Mouse (Mus musculus) thymus, adult 2 months (tissue): ENCODE results near the gene Ros1.

Source experiments
- CTCF ChIP-seq: fragments of 200-500 bp; IDR thresholded peaks from 2 replicates; pipeline ENCODE4 v1.5.1; 2012; ENCODE audit warnings: mild to moderate bottlenecking, control low read depth, low read length, moderate library complexity, borderline replicate concordance; ENCODE audit not compliant: control insufficient read depth, poor library complexity, insufficient read depth; ENCODE audit errors: extremely low read depth
- POLR2A ChIP-seq: fragments of 200-500 bp; IDR thresholded peaks from 2 replicates; pipeline ENCODE4 v1.6.1; 2012; ENCODE audit warnings: mild to moderate bottlenecking, low read length, control low read depth, moderate library complexity; ENCODE audit not compliant: control insufficient read depth, poor library complexity, insufficient read depth; ENCODE audit errors: extremely low read depth

DNA sequence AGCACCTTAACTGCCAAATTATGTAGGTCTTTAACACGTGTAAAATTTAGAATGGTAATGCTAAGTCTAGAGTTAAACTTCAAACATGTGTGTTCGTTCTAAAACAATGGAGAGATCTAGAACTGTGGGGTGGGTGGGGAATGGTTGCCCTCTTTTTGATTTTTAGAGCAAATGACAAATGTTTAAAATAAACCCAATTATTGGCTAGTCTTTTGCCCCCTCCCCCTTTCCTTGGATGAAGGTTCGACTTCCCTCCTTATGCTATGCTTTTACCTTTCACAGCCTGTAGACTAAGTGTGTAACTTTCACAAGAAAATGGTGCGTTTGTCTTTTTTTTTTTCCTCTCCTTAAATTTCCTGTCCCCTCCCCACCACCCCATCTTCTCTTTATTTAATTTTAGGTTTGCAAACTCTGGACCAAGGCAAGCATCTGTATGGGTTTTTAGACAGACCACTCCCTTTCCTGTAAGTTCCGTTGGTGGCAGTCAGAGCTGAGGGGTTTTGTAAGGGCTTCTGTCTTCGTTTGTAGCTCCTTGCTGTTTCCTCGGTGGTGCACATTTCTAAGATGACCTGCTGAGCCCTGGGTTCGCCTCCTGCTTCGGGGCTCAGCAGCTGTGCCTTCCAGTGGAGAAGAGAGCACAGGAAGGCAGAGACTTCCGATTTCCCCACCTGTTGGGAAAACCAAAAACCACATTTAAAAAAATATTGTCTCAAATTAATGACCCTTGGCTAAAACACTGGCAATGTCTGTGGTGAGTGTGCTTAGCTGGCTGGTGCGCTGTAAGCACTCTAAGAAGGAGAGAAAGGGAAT is 166.3 kb downstream of the Ros1 start:
- no peak for TF ChIP-seq CTCF
- TF ChIP-seq POLR2A = no peak
